Mouse (Mus musculus) midbrain, postnatal 0 days (tissue): ENCODE measurements around the gene Sidt2. TPM values are rescaled to one million over a fixed set of nuclear protein-coding genes. Genes with fewer than 3 reads are reported as not detected.
A peak's percentile ranks its signal among the peaks of the same experiment; 100 is the strongest.

Experiments used
- ATAC-seq: fragments of 200-750 bp; cut with Nextera tagmentation; 2 replicates; pipeline ENCODE4 v1.8.0; 2017; ENCODE audit warnings: moderate number of reproducible peaks, mild to moderate bottlenecking, moderate TSS enrichment, moderate library complexity; ENCODE audit not compliant: low FRiP score
- DNase-seq: peaks from one replicate; pipeline ENCODE4 v3.0.0-alpha.2; 2015; ENCODE audit warnings: low spot score
- H3K27ac ChIP-seq: fragments of 300-500 bp; sonication (generic); 2 replicates; pipeline ENCODE4 v1.5.1; 2014; ENCODE audit warnings: low read depth, mild to moderate bottlenecking, low read length, mixed read lengths
- H3K27me3 ChIP-seq: fragments of 300-500 bp; sonication (generic); 2 replicates; pipeline ENCODE4 v1.6.1; 2014; ENCODE audit warnings: low read length, control low read depth, mixed read lengths; ENCODE audit not compliant: insufficient read depth
- H3K36me3 ChIP-seq: fragments of 300-500 bp; sonication (generic); 2 replicates; pipeline ENCODE4 v1.6.1; 2014; ENCODE audit warnings: low read length, control low read depth, mixed read lengths; ENCODE audit not compliant: insufficient read depth
- H3K4me1 ChIP-seq: fragments of 300-500 bp; sonication (generic); 2 replicates; pipeline ENCODE4 v1.6.1; 2014; ENCODE audit warnings: mild to moderate bottlenecking, control low read depth, antibody characterized with exemption, low read length, mixed read lengths; ENCODE audit not compliant: insufficient read depth
- H3K4me2 ChIP-seq: fragments of 300-500 bp; sonication (generic); 2 replicates; pipeline ENCODE4 v1.6.1; 2014; ENCODE audit warnings: low read depth, mild to moderate bottlenecking, low read length, mixed read lengths; ENCODE audit not compliant: poor library complexity, severe bottlenecking
- H3K4me3 ChIP-seq: fragments of 300-500 bp; sonication (generic); 2 replicates; pipeline ENCODE4 v1.5.1; 2014; ENCODE audit warnings: low read depth, mild to moderate bottlenecking, low read length, moderate library complexity
- H3K9ac ChIP-seq: fragments of 300-500 bp; sonication (generic); replicated peaks from 2 replicates; pipeline ENCODE4 v1.6.1; 2014; ENCODE audit warnings: mild to moderate bottlenecking, low read length, moderate library complexity, mixed read lengths; ENCODE audit not compliant: poor library complexity, severe bottlenecking
- H3K9me3 ChIP-seq: fragments of 300-500 bp; sonication (generic); 2 replicates; pipeline ENCODE4 v1.6.1; 2016; ENCODE audit warnings: low read length, control low read depth
- CTCF ChIP-seq: IDR thresholded peaks from 2 replicates; pipeline ENCODE4 v1.5.1; 2016; ENCODE audit warnings: antibody characterized with exemption, mild to moderate bottlenecking
- WGBS: fragments of 180-500 bp; shearing (Covaris S2); extraction: QIAGEN DNeasy Blood & Tissue Kit; methylation state at CpG from one replicate; pipeline ENCODE4 v1.1.7; 2014; 5-methylcytosine and 5-hydroxymethylcytosine counted together
- polyA plus RNA-seq: library from polyadenylated mRNA; unstranded; fragments of >200 nt; fragmentation: Nextera tagmentation; extraction: Ambion mirVana; gene quantifications from 2 replicates; pipeline ENCODE4 v1.2.1, GENCODE M21; 2015
- total RNA-seq: library from RNA; depleted of rRNA; stranded (reverse); fragments of >200 nt; gene quantifications from 2 replicates; pipeline ENCODE4 v1.2.3, GENCODE M21; 2014

Sidt2 gene
- total and polyA plus RNA-seq, 2 experiments from 2014 or later: 50.8 to 115 TPM

DNA sequence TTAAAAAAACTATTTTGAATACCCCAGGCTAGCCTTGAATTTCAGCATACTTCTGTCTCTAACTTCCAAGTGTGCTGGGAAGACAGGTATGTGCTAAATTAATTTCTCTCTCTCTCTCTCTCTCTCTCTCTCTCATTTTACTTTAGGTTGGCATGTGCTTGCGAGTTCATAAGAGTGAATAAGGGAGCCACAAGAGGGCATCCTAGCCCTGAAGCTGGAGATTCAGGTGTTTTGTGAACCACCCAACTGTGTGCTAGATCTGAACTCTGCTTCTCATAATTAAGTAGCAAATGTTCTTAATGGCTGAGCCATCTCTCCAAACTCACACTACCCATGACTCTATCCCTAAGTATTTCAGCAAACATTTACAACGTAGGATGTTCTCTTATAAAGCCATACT lies 21.8 kb upstream of the Sidt2 start:
- Histone ChIP-seq H3K27me3 (no peaks in the 10 kb centered on the region), H3K4me2 (no peak overlapping the region), H3K4me3 (no peak overlapping the region), H3K9ac (no peak overlapping the region), H3K4me1 (peaks cover 2% of the 10 kb centered on the region; the same call in 1 of the 2 replicates), H3K9me3 (no peaks in the 10 kb centered on the region), H3K36me3 (peaks cover 20% of the 10 kb centered on the region), H3K27ac (no peak overlapping the region)
- TF ChIP-seq CTCF: peak; percentile 49
- DNase-seq (no peak), ATAC-seq (no peak)
- WGBS: 85% methylated on average over 2 of the region's 2 CpGs

GRCm38 (mm10) chr9:45963577-45963976 lies 8.5 kb upstream of the Sidt2 start:
- WGBS: 91% methylated on average over 6 of the region's 6 CpGs
- no peak for DNase-seq
- TF ChIP-seq CTCF: no peak
- Histone ChIP-seq H3K4me2 (no peak overlapping the region), H3K9ac (no peak overlapping the region), H3K4me3 (no peak overlapping the region), H3K9me3 (no peaks in the 10 kb centered on the region), H3K27ac (no peak overlapping the region), H3K27me3 (no peaks in the 10 kb centered on the region), H3K4me1 (no peaks in the 10 kb centered on the region), H3K36me3 (peaks cover 49% of the 10 kb centered on the region)
- no peak for ATAC-seq

DNA sequence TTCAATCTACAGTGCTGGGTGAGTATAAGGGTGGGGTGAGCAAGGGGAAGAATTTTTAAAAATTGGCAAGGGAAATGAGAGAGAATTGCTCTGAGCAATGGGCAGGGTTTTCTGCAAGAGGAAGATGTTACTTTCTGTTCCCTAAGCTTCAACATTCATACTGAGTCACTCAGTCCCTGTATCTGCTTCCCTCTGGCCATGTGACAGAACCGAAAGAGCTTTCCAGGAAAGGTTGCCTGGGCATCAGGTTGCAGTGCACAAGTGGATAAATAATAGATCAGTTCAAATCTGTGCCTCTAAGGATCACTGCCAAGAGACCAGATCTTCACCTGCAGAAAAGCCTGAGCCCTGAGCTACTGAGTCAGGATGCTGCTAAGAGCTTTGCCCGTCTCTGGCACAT lies 6.8 kb upstream of the Sidt2 start:
- H3K36me3 ChIP-seq: peaks cover 37% of the 10 kb centered on the region
- no peaks in the 10 kb centered on the region for H3K27me3 ChIP-seq
- H3K4me2 ChIP-seq: no peak overlapping the region
- TF ChIP-seq CTCF: no peak
- ATAC-seq (no peak), DNase-seq (no peak)
- H3K9ac ChIP-seq: no peak overlapping the region
- H3K27ac ChIP-seq: no peak overlapping the region
- H3K4me1 ChIP-seq: no peaks in the 10 kb centered on the region
- no peaks in the 10 kb centered on the region for H3K9me3 ChIP-seq
- 79% methylated on average over 2 of the region's 2 CpGs for WGBS
- H3K4me3 ChIP-seq: no peak overlapping the region

- H3K36me3 ChIP-seq: peaks cover 24% of the 10 kb centered on the region
- no peak for TF ChIP-seq CTCF
Observed at GRCm38 (mm10) chr9:45959661-45960060, 4.6 kb upstream of the Sidt2 start.

DNA sequence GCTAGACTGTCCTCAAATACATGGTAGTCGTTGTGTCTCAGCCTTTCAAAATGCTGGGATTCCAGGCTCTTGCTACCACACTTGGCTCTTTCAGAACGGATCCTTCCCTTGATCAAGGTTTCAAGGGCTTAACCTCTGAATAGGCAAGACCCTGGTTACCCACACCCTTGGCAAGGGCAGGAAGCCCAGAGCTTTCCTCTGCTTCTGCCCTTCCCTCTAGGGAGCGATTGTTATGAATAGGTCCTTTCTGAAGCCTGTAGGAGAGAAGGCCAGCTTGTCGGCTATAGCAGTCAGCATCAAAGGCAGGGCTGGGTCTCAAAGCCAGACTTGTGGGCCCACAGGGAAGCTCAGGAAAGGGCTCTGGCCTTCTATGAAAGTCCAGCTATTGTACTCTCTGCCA lies 3.8 kb upstream of the Sidt2 start:
- H3K4me1 ChIP-seq: peaks cover 8% of the 10 kb centered on the region; the same call in 1 of the 2 replicates
- H3K4me3 ChIP-seq: no peak overlapping the region
- peak; percentile 34 for DNase-seq
- H3K36me3 ChIP-seq: peaks cover 19% of the 10 kb centered on the region
- no peak overlapping the region for H3K9ac ChIP-seq
- H3K9me3 ChIP-seq: no peaks in the 10 kb centered on the region
- 43% methylated on average over 4 of the region's 4 CpGs for WGBS
- H3K27me3 ChIP-seq: no peaks in the 10 kb centered on the region
- no peak for TF ChIP-seq CTCF
- no peak for ATAC-seq
- H3K4me2 ChIP-seq: no peak overlapping the region
- no peak overlapping the region; the same call in 1 of the 2 replicates for H3K27ac ChIP-seq

More at GRCm38 (mm10) chr9:45959661-45960060, 4.6 kb upstream of the Sidt2 start:
- 83% methylated on average over 7 of the region's 7 CpGs for WGBS
- Histone ChIP-seq H3K4me3 (no peak overlapping the region), H3K27me3 (no peaks in the 10 kb centered on the region), H3K4me1 (peaks cover 4% of the 10 kb centered on the region; the same call in 1 of the 2 replicates), H3K9me3 (no peaks in the 10 kb centered on the region), H3K9ac (no peak overlapping the region), H3K4me2 (no peak overlapping the region), H3K27ac (no peak overlapping the region)
- no peak for DNase-seq
- no peak for ATAC-seq

GRCm38 (mm10) chr9:45958023-45958670 lies 3.1 kb upstream of the Sidt2 start:
- H3K36me3 ChIP-seq: peaks cover 14% of the 10 kb centered on the region; the same call in 1 of the 2 replicates
- WGBS: 64% methylated on average over 7 of the region's 7 CpGs
- no peaks in the 10 kb centered on the region for H3K9me3 ChIP-seq
- no peak overlapping the region for H3K4me3 ChIP-seq
- TF ChIP-seq CTCF: no peak
- no peak for DNase-seq
- H3K4me2 ChIP-seq: no peak overlapping the region
- H3K4me1 ChIP-seq: peaks cover 13% of the 10 kb centered on the region; the same call in 1 of the 2 replicates
- no peak overlapping the region for H3K9ac ChIP-seq
- ATAC-seq: no peak
- H3K27me3 ChIP-seq: no peaks in the 10 kb centered on the region
- 0 out of 2 replicates have a peak overlapping the region, but pooled peaks have one; percentile 32 for H3K27ac ChIP-seq
